Mouse (Mus musculus): ENCODE measurements at regions not wholly inside any gene's neighbourhood (a gene's known extent, or its start where the extent isn't known, plus 50 kb on each side); places are given as distances from the start of the nearest gene placed in this dataset.

DNA sequence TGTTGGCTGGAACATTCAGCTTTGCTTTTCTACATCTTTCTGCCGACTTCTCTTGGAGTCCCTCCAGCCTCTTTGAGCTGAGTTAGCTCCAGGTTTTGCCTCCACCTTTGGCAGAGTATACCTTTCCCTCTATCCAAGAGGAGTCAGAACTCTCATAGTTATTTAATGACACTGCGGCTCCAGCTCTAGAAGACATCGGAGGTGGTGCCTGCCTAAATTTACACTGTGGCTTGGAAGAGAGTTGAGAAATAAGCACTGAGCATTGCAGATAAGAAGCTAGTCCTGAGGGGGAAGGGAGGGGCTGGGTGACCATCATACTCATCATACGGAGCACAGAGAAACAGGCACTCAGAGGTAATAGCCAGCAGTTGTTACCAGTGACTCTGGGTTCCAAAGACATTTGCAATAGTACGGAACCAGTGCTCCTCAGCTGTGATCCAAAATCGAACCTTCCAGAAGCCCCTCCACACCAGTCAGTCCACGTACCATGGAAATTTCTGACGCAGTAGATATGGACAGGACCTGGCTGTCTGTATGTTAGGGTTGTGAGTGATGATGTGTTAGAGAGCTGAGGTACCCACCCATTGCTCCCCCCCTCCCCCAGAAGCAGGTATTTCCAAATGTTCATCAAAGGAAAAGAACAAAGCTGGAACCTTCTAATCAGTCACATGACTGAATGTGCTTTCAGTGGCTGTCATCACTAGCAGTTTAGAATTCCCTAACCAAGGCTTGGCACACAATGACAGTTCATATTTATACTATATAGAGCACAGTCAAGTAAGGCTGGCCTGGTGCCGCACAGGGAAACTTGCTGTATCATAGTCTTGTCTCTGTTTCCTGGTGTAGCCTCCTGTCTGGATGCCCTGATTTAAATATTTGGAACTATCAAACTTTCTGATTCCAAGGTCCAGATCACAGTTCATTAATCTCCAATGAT lies 120.2 kb upstream of the Mpp6 start:
- DNase-seq (ENCODE audit: low spot score in 2 of 2) = no peak

DNA sequence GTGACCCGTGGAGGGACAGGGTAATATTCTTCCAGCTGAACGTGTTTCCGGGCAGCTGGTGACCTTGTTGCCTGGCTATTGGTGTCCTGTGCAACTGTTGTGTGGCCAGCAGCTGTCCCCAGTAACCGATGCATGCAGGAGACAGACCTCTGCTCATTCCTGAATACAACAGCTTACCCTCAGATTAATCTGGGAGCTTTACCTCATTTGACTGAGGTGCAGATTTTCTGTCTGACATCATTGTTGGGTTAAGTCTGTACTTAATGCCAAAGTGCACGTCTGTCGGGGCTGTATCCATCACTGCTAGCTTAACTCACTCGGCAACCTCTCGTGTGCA lies 119.6 kb upstream of the Mpp6 start:
- DNase-seq (ENCODE audit: low spot score in 2 of 2) = no peak

DNA sequence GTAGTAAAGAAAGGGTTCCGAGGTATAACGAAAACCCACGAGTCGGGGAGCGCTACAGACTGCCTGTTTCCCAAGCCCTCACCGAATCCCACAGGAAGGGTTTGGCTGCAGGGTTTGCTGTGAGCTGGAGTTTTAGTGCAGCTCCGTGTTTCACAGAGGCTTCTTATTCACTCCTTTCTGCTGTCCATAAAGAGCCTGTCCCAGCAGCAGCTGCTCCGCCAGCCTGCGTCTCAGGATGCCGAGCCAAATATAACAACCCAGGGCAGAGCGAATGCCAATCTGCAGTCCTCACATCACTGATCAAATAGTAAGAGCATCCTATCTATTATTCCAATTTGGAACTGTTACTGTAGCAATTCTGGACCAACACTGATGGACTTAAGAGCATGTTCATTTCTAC lies 110.7 kb upstream of the Mpp6 start:
- no peak for DNase-seq (ENCODE audit: low spot score in 2 of 2)

GRCm38 (mm10) chr6:50008074-50008473 lies 102.0 kb upstream of the Mpp6 start:
- no peak for DNase-seq (ENCODE audit: low spot score in 2 of 2)

GRCm38 (mm10) chr6:50008869-50009268 lies 101.2 kb upstream of the Mpp6 start:
- no peak for DNase-seq (ENCODE audit: low spot score in 2 of 2)

DNA sequence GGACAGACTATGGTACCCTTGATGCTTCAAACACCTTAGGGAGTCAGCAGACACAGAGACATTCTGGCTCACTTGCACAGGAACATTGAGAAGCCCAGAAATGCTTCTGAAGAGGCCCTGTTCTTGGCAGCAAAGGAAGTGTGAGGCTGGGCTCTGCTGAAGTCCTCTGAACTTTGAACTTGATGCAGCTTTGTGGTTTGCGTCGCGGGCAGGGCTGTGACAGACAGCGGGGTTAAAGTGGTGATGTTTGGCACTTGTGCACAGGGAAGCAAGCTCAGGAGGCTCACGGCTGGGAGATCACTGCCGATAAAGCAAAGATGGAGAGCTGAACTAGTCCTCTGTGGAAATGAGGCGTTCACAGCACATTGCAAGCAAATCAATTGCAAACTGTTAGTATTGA lies 100.7 kb upstream of the Mpp6 start:
- no peak for DNase-seq (ENCODE audit: low spot score in 2 of 2)

DNA sequence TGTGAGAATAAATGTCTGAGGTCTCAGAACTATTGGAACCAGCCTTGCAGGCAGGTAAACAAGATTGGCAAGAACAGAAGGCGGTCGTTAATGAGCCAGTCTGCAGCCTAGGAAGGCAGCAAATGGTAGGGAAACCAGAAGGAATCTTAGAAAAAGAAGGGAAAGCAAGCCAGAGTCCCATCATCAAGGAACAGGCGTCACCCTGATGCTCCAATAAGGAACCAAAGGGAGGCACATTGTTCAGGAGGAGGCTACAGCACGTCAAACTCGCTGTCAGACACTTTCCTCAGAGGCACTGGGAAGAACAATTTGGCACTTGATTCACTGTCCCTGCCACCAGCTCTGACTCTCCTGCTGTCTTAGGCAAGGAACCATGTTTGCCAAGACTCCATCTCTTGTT lies 100.2 kb upstream of the Mpp6 start:
- DNase-seq (ENCODE audit: low spot score in 2 of 2) = no peak

- no peak for DNase-seq (ENCODE audit: low spot score in 2 of 2)
Measured at GRCm38 (mm10) chr6:50011071-50011470, 99.0 kb upstream of the Mpp6 start.

GRCm38 (mm10) chr6:50011746-50012453 lies 98.1 kb upstream of the Mpp6 start:
- DNase-seq (ENCODE audit: low spot score in 2 of 2) = no peak

GRCm38 (mm10) chr6:50013067-50013466 lies 97.0 kb upstream of the Mpp6 start:
- no peak for DNase-seq (ENCODE audit: low spot score in 2 of 2)

DNA sequence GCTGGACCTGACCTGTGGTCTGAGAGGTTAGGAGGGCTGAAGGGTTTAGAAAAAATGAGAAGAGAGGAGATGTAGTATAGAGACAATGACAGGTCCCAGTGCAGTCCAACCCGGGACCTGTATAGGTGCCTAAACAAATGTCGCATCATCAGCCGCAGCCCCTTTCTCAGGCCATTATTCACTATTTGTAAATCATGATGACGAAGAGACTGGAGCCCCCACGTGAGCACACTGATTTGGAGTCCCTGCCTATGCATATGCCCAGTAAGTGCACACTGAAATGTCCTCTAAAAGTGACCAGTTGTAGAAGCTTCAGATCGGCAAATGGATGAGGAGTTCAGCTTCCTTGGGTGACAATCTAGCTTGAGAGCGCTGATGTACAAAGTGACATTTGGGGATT lies 96.2 kb upstream of the Mpp6 start:
- DNase-seq (ENCODE audit: low spot score in 2 of 2) = no peak

DNA sequence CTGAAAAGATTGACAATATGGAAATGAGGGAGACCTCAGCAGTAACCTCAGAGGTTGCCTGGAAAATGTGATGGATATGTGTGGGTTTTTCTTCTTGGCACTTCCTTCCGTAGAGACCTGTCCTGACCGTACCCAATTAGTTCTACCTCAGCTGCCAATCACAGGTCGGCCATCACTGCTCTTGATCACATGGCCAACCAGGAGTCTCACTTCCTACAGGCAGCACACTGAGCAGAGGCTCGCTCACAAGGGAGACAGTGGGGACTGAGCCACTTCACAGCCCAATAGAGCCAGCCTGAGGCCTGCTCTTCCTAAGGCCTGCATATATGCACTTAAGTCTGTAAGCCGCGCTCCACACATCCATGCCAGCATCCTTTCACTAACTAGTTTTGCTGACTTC lies 82.1 kb upstream of the Mpp6 start:
- no peak for DNase-seq (ENCODE audit: low spot score in 2 of 2)

- no peak for DNase-seq (ENCODE audit: low spot score in 2 of 2)
Measured at GRCm38 (mm10) chr6:50029895-50030515, 80.0 kb upstream of the Mpp6 start.

DNA sequence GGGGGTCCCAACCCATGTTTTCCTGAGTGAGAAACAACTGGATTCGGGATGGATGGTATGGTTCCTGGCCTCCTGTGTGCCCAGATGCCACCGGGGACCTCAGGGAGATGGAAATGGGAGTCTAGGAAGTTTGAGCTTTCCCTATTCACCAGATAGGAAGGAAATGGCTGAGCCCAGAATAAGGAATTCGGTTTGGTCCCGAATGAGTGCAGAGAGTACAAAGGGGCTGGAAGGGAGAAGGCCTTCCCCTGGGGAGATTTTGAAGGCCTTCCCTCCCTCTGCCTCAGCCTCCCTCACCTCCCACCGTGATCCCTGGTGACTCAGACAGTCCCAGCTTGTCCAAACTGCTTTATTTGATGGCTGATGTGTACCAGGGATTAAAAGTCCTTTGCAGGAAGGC lies 78.7 kb upstream of the Mpp6 start:
- DNase-seq (ENCODE audit: low spot score in 2 of 2) = no peak

GRCm38 (mm10) chr6:50032894-50033595 lies 77.0 kb upstream of the Mpp6 start:
- no peak for DNase-seq (ENCODE audit: low spot score in 2 of 2)

- no peak for DNase-seq (ENCODE audit: low spot score in 2 of 2)
Measured at GRCm38 (mm10) chr6:50037614-50038013, 72.4 kb upstream of the Mpp6 start.

DNA sequence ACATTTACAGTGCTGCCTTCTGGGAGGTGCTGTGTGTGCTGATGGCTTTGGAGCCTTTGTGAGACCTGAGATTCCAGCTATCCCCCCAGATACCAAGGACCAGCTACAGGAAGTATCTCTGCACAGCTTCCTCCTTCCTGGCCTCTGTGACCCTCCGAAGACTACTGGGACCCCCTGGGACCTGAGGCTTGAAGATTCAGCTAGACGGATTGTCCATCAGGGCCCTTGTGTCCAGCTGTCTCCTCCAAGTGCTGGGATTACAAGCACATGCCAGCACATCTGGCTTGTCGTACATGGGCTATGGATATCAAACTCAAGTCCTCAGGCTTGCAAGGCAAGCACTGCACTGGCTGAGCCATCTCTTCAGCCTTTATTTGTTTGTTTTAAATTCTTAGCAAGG lies 71.7 kb upstream of the Mpp6 start:
- DNase-seq (ENCODE audit: low spot score in 2 of 2) = peak in 1 of 2 experiments; percentile 24

- no peak for DNase-seq (ENCODE audit: low spot score in 2 of 2)
Measured at GRCm38 (mm10) chr6:50041044-50041443, 69.0 kb upstream of the Mpp6 start.

DNA sequence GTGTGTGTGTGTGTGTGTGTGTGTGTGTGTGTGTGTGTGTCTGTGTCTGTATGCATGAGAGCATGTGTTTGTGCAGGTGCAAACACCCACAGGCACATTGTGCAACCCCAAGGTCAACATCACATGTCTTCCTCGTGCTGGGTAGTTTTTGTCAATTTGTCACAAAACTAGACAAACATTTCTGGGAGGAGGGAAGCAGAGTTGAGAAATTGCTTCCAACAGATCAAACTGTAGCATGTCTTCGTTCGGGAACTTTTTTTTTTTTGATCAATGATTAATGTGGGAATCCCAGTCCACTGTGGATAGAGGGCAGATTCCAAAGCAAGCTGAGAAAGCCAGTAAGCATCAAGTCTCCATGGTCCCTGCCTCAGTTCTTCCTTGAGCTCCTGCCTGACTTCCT lies 67.9 kb upstream of the Mpp6 start:
- DNase-seq (ENCODE audit: low spot score in 2 of 2) = no peak

GRCm38 (mm10) chr6:50044165-50044564 lies 65.9 kb upstream of the Mpp6 start:
- no peak for DNase-seq (ENCODE audit: low spot score in 2 of 2)

GRCm38 (mm10) chr6:50046721-50047120 lies 63.3 kb upstream of the Mpp6 start:
- no peak for DNase-seq (ENCODE audit: low spot score in 2 of 2)

- no peak for DNase-seq (ENCODE audit: low spot score in 2 of 2)
Measured at GRCm38 (mm10) chr6:50052416-50052815, 57.6 kb upstream of the Mpp6 start.
